Mouse (Mus musculus): ENCODE data around the gene Smg7.

- TF ChIP-seq CTCF (IDR thresholded peaks at IDR 0.05; ENCODE audit: control insufficient read depth, insufficient read depth, insufficient read length) = no peak
- TF ChIP-seq USF1 (IDR thresholded peaks at IDR 0.05; ENCODE audit: low read depth) = no peak
- no peak for TF ChIP-seq CEBPB (IDR thresholded peaks at IDR 0.05; ENCODE audit: low read depth)
- no peak for TF ChIP-seq MYOD1 (IDR thresholded peaks at IDR 0.05; ENCODE audit: control insufficient read depth, insufficient read length, low read depth)
- no peak for TF ChIP-seq MAX (IDR thresholded peaks at IDR 0.05)
- no peak for TF ChIP-seq MYOG (IDR thresholded peaks at IDR 0.05; ENCODE audit: control insufficient read depth, extremely low read depth, insufficient read length)
- no peak for TF ChIP-seq FOSL1 (IDR thresholded peaks at IDR 0.05; ENCODE audit: insufficient read depth, low read length, poor library complexity, severe bottlenecking)
Observed at GRCm38 (mm10) chr1:152808392-152808680, 94.1 kb downstream of the Smg7 start.
